In the genomic region with DNA sequence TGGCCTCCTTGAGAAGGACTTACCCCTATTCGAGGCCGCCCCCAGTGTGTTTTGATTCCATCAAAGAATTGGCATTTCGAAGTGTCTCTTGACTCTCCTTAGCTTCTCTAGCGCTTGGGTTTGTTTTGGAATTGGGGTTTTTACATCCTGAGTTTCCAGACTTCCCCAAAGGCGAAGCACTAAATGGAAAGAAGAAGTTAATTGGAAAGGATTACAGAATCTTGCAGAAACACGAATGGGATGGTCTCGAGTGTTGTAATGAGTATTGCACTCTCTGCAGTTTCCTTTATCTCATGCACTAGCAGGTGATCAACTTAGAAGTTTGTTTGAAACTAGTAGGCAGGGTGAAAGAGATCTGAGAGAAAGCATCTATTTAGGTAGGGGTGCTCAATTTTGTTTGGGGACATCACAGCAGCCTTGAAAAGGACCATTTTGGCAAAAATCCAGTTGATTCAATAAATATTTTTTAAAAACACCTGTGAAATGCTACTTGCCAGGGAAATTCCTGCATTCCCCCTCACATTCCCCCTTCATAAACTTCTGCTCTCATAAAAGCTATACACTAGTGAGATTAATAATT, we compare ENCODE assay signal across 8 mouse cellular contexts. TPM values are rescaled to one million over a fixed set of nuclear protein-coding genes. Genes with fewer than 3 reads are reported as not detected.
DNase-seq lines count a peak whose midpoint lies in the region; ATAC-seq lines count a peak whose summit lies in the region.

No protein-coding gene starts in this region.

- peak overlapping the region; percentile 98 for H3K9ac ChIP-seq in kidney, embryonic 16.5 days (replicated peaks; ENCODE audit: low read length)
- H3K9ac ChIP-seq in intestine, embryonic 15.5 days = peak overlapping the region; percentile 98
- H3K9ac ChIP-seq in midbrain, embryonic 16.5 days (ENCODE audit: low read depth, low read length) = peak overlapping the region; percentile 88

- H3K9me3 ChIP-seq in kidney, embryonic 16.5 days (ENCODE audit: low read length) = no peaks in the 10 kb centered on the region
- no peaks in the 10 kb centered on the region for H3K9me3 ChIP-seq in embryonic facial prominence, embryonic 10.5 days
- H3K9me3 ChIP-seq in intestine, embryonic 15.5 days = no peaks in the 10 kb centered on the region
- H3K9me3 ChIP-seq in midbrain, embryonic 16.5 days (replicated peaks; ENCODE audit: control insufficient read depth, low read length, poor library complexity, severe bottlenecking) = no peaks in the 10 kb centered on the region

- WGBS in kidney, embryonic 16.5 days = under 1% methylated on average over 7 of the region's 7 CpGs
- 1% methylated on average over 7 of the region's 7 CpGs for WGBS in embryonic facial prominence, embryonic 10.5 days
- under 1% methylated on average over 7 of the region's 7 CpGs for WGBS in intestine, embryonic 15.5 days
- WGBS in midbrain, embryonic 16.5 days = under 1% methylated on average over 7 of the region's 7 CpGs

- 0 out of 2 replicates have a peak, but pooled peaks cover 6% of the 10 kb centered on the region for H3K36me3 ChIP-seq in kidney, embryonic 16.5 days (ENCODE audit: insufficient read depth, low read length)
- H3K36me3 ChIP-seq in embryonic facial prominence, embryonic 10.5 days (replicated peaks) = peaks cover 15% of the 10 kb centered on the region
- no peaks in the 10 kb centered on the region for H3K36me3 ChIP-seq in intestine, embryonic 15.5 days
- H3K36me3 ChIP-seq in midbrain, embryonic 16.5 days (ENCODE audit: control insufficient read depth, insufficient read depth, low read length) = no peaks in the 10 kb centered on the region

- no peak for ATAC-seq in kidney, embryonic 16.5 days (ENCODE audit: low FRiP score, low TSS enrichment)
- ATAC-seq in intestine, embryonic 15.5 days = no peak
- peak; percentile 3; the same call in 1 of the 2 replicates for ATAC-seq in midbrain, embryonic 16.5 days

- H3K4me3 ChIP-seq in kidney, embryonic 16.5 days (ENCODE audit: low read length) = peak overlapping the region; percentile 95
- peak overlapping the region; percentile 89 for H3K4me3 ChIP-seq in embryonic facial prominence, embryonic 10.5 days
- H3K4me3 ChIP-seq in intestine, embryonic 15.5 days (replicated peaks) = peak overlapping the region; percentile 98
- peak overlapping the region; percentile 83 for H3K4me3 ChIP-seq in midbrain, embryonic 16.5 days (ENCODE audit: low read depth, low read length)

- peaks cover 24% of the 10 kb centered on the region for H3K4me1 ChIP-seq in kidney, embryonic 16.5 days (ENCODE audit: insufficient read depth, low read length)
- peaks cover 21% of the 10 kb centered on the region for H3K4me1 ChIP-seq in embryonic facial prominence, embryonic 10.5 days
- H3K4me1 ChIP-seq in intestine, embryonic 15.5 days (replicated peaks) = peaks cover 5% of the 10 kb centered on the region; the same call in 1 of the 2 replicates
- H3K4me1 ChIP-seq in midbrain, embryonic 16.5 days (ENCODE audit: control insufficient read depth, insufficient read depth, low read length) = peaks cover 22% of the 10 kb centered on the region

- H3K27me3 ChIP-seq in kidney, embryonic 16.5 days (ENCODE audit: insufficient read depth, low read length) = no peaks in the 10 kb centered on the region
- H3K27me3 ChIP-seq in embryonic facial prominence, embryonic 10.5 days (replicated peaks; ENCODE audit: low read depth, poor library complexity, severe bottlenecking) = no peaks in the 10 kb centered on the region
- no peaks in the 10 kb centered on the region for H3K27me3 ChIP-seq in intestine, embryonic 15.5 days (replicated peaks)
- no peaks in the 10 kb centered on the region for H3K27me3 ChIP-seq in midbrain, embryonic 16.5 days (ENCODE audit: control insufficient read depth, insufficient read depth, low read depth, low read length)

- peak overlapping the region; percentile 54 for H3K4me2 ChIP-seq in kidney, embryonic 16.5 days (replicated peaks; ENCODE audit: low read depth, low read length)
- peak overlapping the region; percentile 52 for H3K4me2 ChIP-seq in intestine, embryonic 15.5 days (replicated peaks)
- peak overlapping the region; percentile 78 for H3K4me2 ChIP-seq in midbrain, embryonic 16.5 days (ENCODE audit: low read length)

- H3K27ac ChIP-seq in kidney, embryonic 16.5 days (ENCODE audit: low read length) = peak overlapping the region; percentile 98
- peak overlapping the region; percentile 94 for H3K27ac ChIP-seq in embryonic facial prominence, embryonic 10.5 days (replicated peaks)
- peak overlapping the region; percentile 99 for H3K27ac ChIP-seq in intestine, embryonic 15.5 days
- peak overlapping the region; percentile 92 for H3K27ac ChIP-seq in midbrain, embryonic 16.5 days (ENCODE audit: low read length)

- DNase-seq in kidney, postnatal 36 days = no peak
- no peak for DNase-seq in embryonic facial prominence, embryonic 10.5 days (ENCODE audit: low spot score)
- DNase-seq in adrenal gland, adult (ENCODE audit: inconsistent age in 2 of 2, low spot score in 1 of 2) = no peak
- no peak for DNase-seq in layer of hippocampus, adult 8-10 months (ENCODE audit: low spot score in 2 of 2)
- DNase-seq in ovary, postnatal 36 days (ENCODE audit: low spot score) = no peak

RNA-seq across cellular contexts. Expression of a gene that starts 0.5 kb away (rescaled TPM):
- polyA plus RNA-seq in kidney, embryonic 16.5 days (2015; fragmentation: Nextera tagmentation; extraction: Ambion mirVana) = 6.6 and 7.1 TPM in 2 replicates
- polyA plus RNA-seq in embryonic facial prominence, embryonic 10.5 days (2016; fragmentation: Nextera tagmentation; extraction: Ambion mirVana) = 9.7 and 10.2 TPM in 2 replicates
- polyA plus RNA-seq in intestine, embryonic 15.5 days (2015; fragmentation: Nextera tagmentation; extraction: Ambion mirVana) = 5.4 and 7.0 TPM in 2 replicates
- polyA plus RNA-seq in midbrain, embryonic 16.5 days (2015; fragmentation: Nextera tagmentation; extraction: Ambion mirVana) = 3.5 and 4.0 TPM in 2 replicates
- total RNA-seq in layer of hippocampus, adult 8-10 months (2022) = 10 to 100 TPM in 3 of 4 experiments, 1 to 10 TPM in 1; 8.5 to 12.2 (median 10.6) TPM

RNA-seq across cellular contexts. Expression of a gene that starts 0.7 kb away (rescaled TPM):
- 24.5 and 26.5 TPM in 2 replicates for polyA plus RNA-seq in kidney, embryonic 16.5 days (2015; fragmentation: Nextera tagmentation; extraction: Ambion mirVana)
- polyA plus RNA-seq in embryonic facial prominence, embryonic 10.5 days (2016; fragmentation: Nextera tagmentation; extraction: Ambion mirVana) = 22.5 and 24.0 TPM in 2 replicates
- polyA plus RNA-seq in intestine, embryonic 15.5 days (2015; fragmentation: Nextera tagmentation; extraction: Ambion mirVana) = 20.9 and 21.9 TPM in 2 replicates
- polyA plus RNA-seq in midbrain, embryonic 16.5 days (2015; fragmentation: Nextera tagmentation; extraction: Ambion mirVana) = 17.6 and 19.7 TPM in 2 replicates
- 10 to 100 TPM; 10.5 to 13.8 (median 11.9) TPM for total RNA-seq in layer of hippocampus, adult 8-10 months (2022)
